Mouse (Mus musculus): Measurements from ENCODE around the gene Armh3. TPM values are rescaled to one million over a fixed set of nuclear protein-coding genes. Genes with fewer than 3 reads are reported as not detected.
A peak's percentile ranks its signal among the peaks of the same experiment; 100 is the strongest.
"Not testable (repeated sequence)": the region's sequence is repeated elsewhere in the genome, so short reads cannot be mapped to it uniquely, and the experiment has no call there.

The Armh3 gene
- total and polyA plus RNA-seq, 3 experiments, result 4.1 to 10.8 TPM; not detected in 1

DNA sequence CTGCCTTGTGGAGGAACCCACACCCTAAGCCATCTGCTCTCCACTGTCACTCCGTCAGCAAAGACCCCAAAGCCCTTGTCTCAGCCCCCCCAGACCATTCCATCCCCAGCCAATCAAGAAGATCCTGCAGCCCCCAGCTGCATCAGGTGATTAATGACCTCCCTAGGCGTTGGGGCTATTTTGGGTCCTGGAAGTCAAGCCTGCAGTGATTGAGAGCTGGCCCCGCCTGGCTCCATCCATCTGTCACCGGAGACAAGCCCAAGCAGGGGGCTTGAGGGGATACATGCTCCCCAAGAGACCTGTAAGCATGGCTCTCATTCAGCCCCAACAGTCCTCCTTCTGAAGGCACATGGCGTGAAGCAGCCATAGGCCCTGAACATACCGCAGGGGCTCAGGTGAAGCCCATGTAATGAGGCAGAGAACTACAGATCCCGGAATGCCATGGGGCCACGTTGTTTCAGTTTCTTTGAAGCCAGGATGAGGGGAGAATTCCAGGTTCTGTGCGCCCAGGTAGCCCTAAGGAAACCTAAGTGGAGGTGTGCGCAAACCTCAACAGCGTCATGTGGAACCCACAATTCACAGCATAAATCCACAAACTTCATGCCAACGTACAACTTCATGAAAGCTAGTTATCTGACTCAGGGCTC, 187.1 kb downstream of the Armh3 start:
- Histone ChIP-seq H3K27me3 (ENCODE audit: control insufficient read depth in 1 of 2, insufficient read depth in 2 of 2, low read length in 2 of 2) (no peaks in the 10 kb centered on the region), H3K4me3 (ENCODE audit: control insufficient read depth in 1 of 2, insufficient read depth in 1 of 2, low read depth in 2 of 2, low read length in 2 of 2) (no peak overlapping the region), H3K79me2 (ENCODE audit: control insufficient read depth, insufficient read depth, low read length, poor library complexity) (no peaks in the 10 kb centered on the region), H3K9ac (ENCODE audit: control insufficient read depth, low read depth, low read length, poor library complexity, severe bottlenecking) (no peak overlapping the region), H3K9me3 (replicated peaks; ENCODE audit: insufficient read depth, low read length) (no peaks in the 10 kb centered on the region), H3K36me3 (ENCODE audit: control insufficient read depth in 1 of 2, insufficient read depth in 2 of 2, low read length in 2 of 2) (no peaks in the 10 kb centered on the region), H3K4me1 (ENCODE audit: control insufficient read depth in 1 of 2, insufficient read depth in 2 of 2, low read length in 2 of 2) (peaks cover 0 to 5% of the 10 kb centered on the region in 2 experiments; a peak in 2 of 4 replicates), H3K27ac (ENCODE audit: control insufficient read depth, low read depth, low read length) (no peak overlapping the region)
- TF ChIP-seq UBTF (IDR thresholded peaks at IDR 0.05; ENCODE audit: borderline replicate concordance, insufficient read depth, low read depth, low read length) (no peak), ZKSCAN1 (IDR thresholded peaks at IDR 0.05; ENCODE audit: low read depth, low read length) (no peak), CHD2 (IDR thresholded peaks at IDR 0.05; ENCODE audit: low read length) (no peak), ZC3H11A (IDR thresholded peaks at IDR 0.05; ENCODE audit: low read depth, low read length) (no peak), RAD21 (IDR thresholded peaks at IDR 0.05; ENCODE audit: low read depth, low read length) (no peak), BHLHE40 (IDR thresholded peaks at IDR 0.05; ENCODE audit: borderline replicate concordance, low read depth, low read length) (no peak), GABPA (IDR thresholded peaks at IDR 0.05; ENCODE audit: low read depth, low read length) (no peak), USF2 (IDR thresholded peaks at IDR 0.05; ENCODE audit: borderline replicate concordance in 1 of 2, insufficient read depth in 1 of 2, low read depth in 1 of 2, low read length in 2 of 2) (no peak), MAFK (IDR thresholded peaks at IDR 0.05; ENCODE audit: borderline replicate concordance, low read depth, low read length) (no peak), SIN3A (IDR thresholded peaks at IDR 0.05; ENCODE audit: low read length) (no peak), SMC3 (IDR thresholded peaks at IDR 0.05; ENCODE audit: low read depth, low read length) (no peak), EP300 (IDR thresholded peaks at IDR 0.05; ENCODE audit: low read depth in 1 of 2, low read length in 2 of 2) (no peak), ZNF384 (IDR thresholded peaks at IDR 0.05; ENCODE audit: low read depth, low read length) (no peak), JUND (IDR thresholded peaks at IDR 0.05; ENCODE audit: low read depth, low read length) (no peak), MXI1 (IDR thresholded peaks at IDR 0.05; ENCODE audit: low read depth, low read length) (no peak), CTCF (IDR thresholded peaks at IDR 0.05 in 2 of 3, conservative IDR thresholded peaks at IDR 0.05 in 1 of 3; ENCODE audit: control insufficient read depth in 1 of 3, insufficient read depth in 1 of 3, low read depth in 2 of 3, low read length in 3 of 3, poor library complexity in 1 of 3, severe bottlenecking in 1 of 3) (no peak), TBP (IDR thresholded peaks at IDR 0.05; ENCODE audit: low read depth, low read length) (no peak), POLR2AphosphoS2 (IDR thresholded peaks at IDR 0.05; ENCODE audit: low read length) (no peak), E2F4 (IDR thresholded peaks at IDR 0.05; ENCODE audit: borderline replicate concordance, low read depth, low read length) (no peak)
- DNase-seq (ENCODE audit: low read depth, low spot score), result no peak

DNA sequence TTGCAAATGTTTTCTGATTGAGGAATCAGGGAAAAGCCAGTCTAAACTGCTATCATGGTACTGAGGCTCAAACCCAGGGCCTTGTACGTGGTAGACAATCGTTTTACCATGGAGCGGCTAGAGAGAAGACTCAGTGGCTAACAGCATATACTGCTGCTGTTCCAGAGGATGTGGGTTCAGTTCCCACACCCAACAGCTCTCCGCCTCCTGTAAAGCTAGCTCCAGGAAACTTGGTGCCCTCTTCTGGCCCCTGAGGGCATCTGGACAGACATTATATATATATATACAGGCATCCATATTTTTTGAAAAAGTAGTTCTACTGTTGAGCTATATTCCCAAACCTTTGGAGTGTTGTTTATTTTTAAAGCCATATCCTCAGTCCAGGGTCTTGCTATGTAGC, 190.6 kb downstream of the Armh3 start:
- Histone ChIP-seq H3K79me2 (ENCODE audit: control insufficient read depth, insufficient read depth, low read length, poor library complexity) (no peaks in the 10 kb centered on the region), H3K4me3 (ENCODE audit: control insufficient read depth in 1 of 2, insufficient read depth in 1 of 2, low read depth in 2 of 2, low read length in 2 of 2) (no peak overlapping the region), H3K4me1 (ENCODE audit: control insufficient read depth in 1 of 2, insufficient read depth in 2 of 2, low read length in 2 of 2) (peaks cover 0 to 7% of the 10 kb centered on the region in 2 experiments; a peak in 2 of 4 replicates), H3K36me3 (ENCODE audit: control insufficient read depth in 1 of 2, insufficient read depth in 2 of 2, low read length in 2 of 2) (no peaks in the 10 kb centered on the region; a peak in 1 of 4 replicates), H3K9me3 (replicated peaks; ENCODE audit: insufficient read depth, low read length) (no peaks in the 10 kb centered on the region), H3K27ac (ENCODE audit: control insufficient read depth, low read depth, low read length) (no peak overlapping the region), H3K27me3 (ENCODE audit: control insufficient read depth in 1 of 2, insufficient read depth in 2 of 2, low read length in 2 of 2) (no peaks in the 10 kb centered on the region), H3K9ac (ENCODE audit: control insufficient read depth, low read depth, low read length, poor library complexity, severe bottlenecking) (no peak overlapping the region)
- TF ChIP-seq MYB (IDR thresholded peaks at IDR 0.05; ENCODE audit: low read depth, low read length), result no peak
- TF ChIP-seq SMC3 (IDR thresholded peaks at IDR 0.05; ENCODE audit: low read depth, low read length), result peak; percentile 25; the same call in 1 of the 2 replicates
- no peak for TF ChIP-seq ZC3H11A (IDR thresholded peaks at IDR 0.05; ENCODE audit: low read depth, low read length)
- DNase-seq (ENCODE audit: low read depth, low spot score), result no peak

- not testable (repeated sequence) for DNase-seq (ENCODE audit: low read depth, low spot score); H3K27me3 ChIP-seq (ENCODE audit: control insufficient read depth in 1 of 2, insufficient read depth in 2 of 2, low read length in 2 of 2); H3K9ac ChIP-seq (ENCODE audit: control insufficient read depth, low read depth, low read length, poor library complexity, severe bottlenecking); H3K4me3 ChIP-seq (ENCODE audit: control insufficient read depth in 1 of 2, insufficient read depth in 1 of 2, low read depth in 2 of 2, low read length in 2 of 2); H3K9me3 ChIP-seq (replicated peaks; ENCODE audit: insufficient read depth, low read length); H3K79me2 ChIP-seq (ENCODE audit: control insufficient read depth, insufficient read depth, low read length, poor library complexity); H3K4me1 ChIP-seq (ENCODE audit: control insufficient read depth in 1 of 2, insufficient read depth in 2 of 2, low read length in 2 of 2); H3K36me3 ChIP-seq (ENCODE audit: control insufficient read depth in 1 of 2, insufficient read depth in 2 of 2, low read length in 2 of 2); H3K27ac ChIP-seq (ENCODE audit: control insufficient read depth, low read depth, low read length)
These were observed 192.5 kb downstream of the Armh3 start for GRCm38 (mm10) chr19:45805817-45806216.

All from MEL (cell line).